Mouse (Mus musculus) spleen, embryonic (tissue): ENCODE measurements around the gene Rnf34.

Experiments
- CTCF ChIA-PET: fragments of 350-600 bp; sonication (Branson Sonifier 250); formaldehyde crosslinking; loops from one replicate; lab custom pipeline; 2022; lab: Charles Lee

Rnf34 gene

DNA sequence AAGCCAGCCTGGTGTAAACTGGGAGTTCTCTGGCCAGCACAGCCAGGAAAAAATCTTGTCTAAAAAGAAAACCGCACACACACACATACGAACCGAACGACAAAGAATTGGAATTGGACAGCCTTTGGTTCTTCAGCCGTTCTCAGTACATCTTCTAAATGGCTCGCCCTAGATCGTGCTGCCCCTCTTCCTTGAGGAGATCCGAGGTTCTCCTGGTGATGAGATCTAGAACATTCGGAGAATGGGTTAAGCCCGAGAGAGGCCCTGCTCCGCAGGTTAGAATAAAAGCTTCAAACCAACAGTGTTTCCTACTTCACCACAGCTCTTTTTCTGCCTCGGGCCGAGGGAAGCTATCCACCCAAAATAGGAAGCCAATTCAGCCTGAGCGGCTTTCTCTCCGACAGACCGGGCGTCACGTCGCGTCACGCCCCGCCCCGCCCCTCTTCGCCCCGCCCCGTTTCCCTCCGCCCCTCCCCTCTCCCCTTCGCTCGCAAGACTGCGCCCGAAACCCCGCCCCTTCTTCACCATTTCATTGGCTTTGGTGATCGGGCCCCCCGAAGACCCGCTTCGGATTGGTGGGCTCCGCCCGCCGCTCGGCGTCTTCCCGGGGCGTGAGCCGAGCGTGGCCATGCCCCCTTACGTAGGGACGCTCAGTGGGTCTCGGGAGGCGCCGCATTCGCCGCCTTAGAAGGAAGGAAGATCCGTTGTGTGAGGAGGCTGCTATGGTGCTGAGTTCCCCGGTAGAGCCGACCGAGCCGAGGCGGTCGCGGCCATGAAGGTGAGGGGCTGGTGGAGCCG, at the start of gene Rnf34:
Rnf34 (plus strand) TSS at position 528 of the 798 bp plus-strand sequence.
- CTCF ChIA-PET, result no interaction called here

DNA sequence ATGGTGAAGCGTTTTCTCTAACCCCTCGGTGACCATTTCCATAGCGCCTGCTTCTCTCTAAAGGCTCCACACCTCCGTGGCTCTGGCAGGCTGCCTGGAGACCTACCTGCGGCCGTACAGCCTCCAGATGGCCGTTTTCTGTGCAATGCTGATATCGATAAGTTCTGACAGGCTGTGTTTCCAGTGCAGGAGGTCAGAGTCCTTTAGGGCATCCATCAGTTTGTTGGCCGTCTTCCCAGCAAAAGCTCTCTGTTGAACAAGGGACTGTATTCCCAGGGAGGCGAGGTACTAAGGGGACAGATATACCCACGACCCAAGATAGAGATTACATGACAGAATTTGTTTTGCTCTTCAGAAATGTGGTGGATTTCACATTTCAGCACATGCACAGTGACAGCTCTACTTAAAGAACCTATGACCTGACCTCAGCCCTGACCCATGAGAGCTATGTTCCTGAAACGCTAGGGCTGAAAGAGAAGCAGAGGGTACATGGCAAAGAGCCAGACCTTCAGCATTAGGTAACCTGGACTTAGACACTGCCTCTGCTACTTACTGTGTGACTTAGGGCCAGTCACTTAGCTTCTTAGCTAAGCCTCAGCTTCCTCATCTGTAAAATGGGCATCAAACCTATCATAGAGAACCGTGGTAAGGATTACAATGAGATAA, 49.4 kb upstream of the Rnf34 start:
- CTCF ChIA-PET, result no interaction called here

DNA sequence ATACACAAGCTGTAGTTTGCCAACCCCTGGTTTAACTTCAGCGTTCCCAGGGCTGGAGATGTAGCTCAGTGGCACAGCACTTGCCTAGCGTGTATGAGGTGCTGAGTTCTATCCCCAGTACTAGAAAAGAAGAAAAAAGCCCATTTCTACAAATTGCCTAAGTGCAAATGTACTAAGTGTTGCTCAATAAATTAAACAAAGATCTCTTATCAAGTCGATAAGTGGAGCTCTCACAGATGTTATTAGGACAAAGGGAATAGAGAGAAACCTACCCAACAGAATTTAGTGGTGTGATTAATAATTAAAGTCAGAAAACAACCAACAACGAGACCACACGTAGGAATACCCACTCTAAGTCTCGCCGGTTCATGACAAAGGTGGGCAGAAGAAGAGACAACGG, 48.2 kb upstream of the Rnf34 start:
- CTCF ChIA-PET, result interaction anchor here (0.6 to 0.7 kb wide), 2 partner anchors 257 to 367 kb away, joined by 3 read pairs; no protein-coding TSS in a partner anchor

DNA sequence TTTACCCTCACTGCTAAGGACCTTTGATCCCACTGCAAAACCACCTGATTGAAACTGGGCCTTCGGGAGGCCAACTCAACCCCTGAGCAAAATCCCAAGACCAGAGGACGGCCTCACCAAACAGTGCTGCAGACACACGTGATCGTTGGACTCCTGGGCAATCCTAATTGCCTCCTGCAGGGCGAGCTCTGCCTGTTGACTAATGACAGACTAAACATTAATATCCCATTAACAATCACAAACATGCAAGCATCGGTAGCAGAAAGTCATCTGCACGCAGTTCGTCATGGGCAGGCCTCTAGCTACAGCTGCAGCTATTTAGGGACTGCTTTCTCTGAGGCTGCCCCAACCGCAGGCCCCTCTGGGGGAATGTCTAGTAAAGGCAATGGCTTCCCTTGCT, 47.1 kb upstream of the Rnf34 start:
- CTCF ChIA-PET, result no interaction called here

DNA sequence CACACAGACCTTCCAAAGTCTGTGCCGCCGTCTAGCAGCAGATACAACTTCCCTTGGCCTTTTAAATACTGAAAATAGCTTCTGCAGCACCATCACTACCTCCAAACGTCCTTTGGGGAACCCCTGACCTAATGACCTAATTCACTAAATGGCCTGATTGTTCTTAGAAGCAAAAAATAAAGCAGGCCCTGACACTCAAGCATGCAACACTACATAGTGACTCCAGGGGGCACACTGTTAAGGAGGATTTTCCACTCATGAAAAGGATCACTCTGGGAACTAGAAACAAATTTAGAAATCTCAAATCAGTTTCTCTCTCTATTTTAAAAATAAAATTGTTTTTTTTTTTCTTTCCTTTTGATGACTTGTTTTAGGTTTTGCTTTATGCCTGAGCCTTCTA, 44.3 kb upstream of the Rnf34 start:
- CTCF ChIA-PET, result interaction anchor here (0.7 kb wide), 1 partner anchor 41 kb away, joined by 6 read pairs; no protein-coding TSS in a partner anchor

DNA sequence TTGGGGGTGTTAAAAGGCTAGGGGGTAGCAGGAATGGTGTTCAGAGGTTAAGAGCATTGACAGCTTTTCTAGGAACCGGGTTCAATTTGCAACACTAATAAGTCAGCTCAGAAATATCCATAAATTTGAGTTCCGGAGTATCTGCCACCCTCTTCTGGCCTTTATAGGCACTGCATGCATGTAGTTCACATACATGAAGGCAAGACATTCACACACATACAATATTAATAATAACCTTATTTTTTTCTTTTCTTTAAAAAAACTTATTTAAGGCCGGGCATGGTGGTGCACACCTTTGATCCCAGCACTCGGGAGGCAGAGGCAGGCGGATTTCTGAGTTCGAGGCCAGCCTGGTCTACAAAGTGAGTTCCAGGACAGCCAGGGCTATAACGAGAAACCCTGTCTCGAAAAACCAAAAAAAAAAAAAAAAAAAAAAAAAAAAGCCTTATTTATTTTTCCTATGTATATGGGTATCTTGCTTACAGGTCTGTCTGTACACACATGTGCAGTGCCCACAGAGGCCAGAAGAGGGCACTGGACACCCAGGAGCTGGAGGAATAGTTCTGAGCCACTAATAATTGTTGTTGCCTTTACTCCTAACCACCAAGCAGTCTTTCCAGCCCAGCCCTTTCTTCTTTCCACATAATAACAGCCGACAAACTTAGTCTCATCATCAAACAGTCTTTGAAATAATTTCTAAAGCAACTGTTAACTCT, 38.3 kb upstream of the Rnf34 start:
- CTCF ChIA-PET, result interaction anchor here (0.6 to 0.8 kb wide), 3 partner anchors 8 to 69 kb away, joined by 3 to 8 read pairs (median 4); no protein-coding TSS in a partner anchor

DNA sequence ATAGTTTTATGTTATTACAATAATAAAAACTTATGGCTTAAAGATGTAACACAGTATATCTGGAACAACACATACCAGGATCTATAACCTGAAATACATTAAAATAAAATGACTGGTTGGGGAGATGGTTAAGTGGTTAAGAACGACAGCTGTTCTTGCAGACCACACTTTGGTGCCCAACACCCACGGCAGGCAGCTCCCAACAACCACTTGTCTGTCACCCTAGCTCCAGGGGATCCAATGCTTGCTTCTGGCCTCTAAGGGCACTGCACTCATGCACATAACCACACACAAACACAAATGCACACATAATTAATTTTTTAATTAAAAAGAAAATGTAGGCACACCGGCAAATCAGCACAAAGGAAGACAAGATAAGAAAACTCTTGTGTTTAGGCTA, 37.1 kb upstream of the Rnf34 start:
- CTCF ChIA-PET, result no interaction called here

DNA sequence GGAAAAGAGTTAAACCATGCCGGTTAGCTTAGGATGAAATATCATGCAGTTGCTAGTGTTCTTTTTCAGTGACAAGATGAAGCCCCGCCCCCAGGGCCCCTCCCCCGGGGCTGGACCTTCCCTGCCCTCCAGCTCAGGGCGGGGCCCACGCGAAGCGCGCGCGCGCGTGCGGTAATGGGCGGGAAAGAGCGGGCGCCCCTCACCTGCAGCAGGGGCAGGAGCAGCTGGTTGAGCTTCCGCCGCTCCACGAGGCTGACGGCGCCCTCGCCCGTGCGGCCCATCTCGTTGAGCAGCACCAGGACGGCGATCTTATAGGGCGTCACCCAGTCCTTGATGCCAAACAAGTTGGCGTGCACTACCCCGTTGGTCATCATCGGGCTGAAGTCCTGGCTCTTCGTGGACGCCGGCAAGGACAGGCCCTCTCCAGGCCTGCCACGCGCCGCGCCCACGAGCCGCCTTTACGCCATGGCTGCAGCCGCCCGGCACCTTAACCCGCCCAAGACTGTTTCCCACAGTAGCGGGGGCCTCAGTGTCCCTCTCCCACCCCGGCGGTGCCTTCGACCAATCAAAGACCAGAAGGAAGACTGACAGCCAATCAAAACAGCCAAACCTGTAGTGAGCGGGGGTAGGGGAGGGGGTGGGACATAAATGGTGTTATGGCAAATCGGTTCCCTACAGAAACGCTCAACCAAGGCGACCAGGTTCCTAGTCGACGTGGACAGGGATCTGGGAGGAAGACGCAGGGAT, 28.9 kb upstream of the Rnf34 start, which contains the start of gene Anapc5:
Anapc5 (minus strand) TSS at position 563 of the 747 bp plus-strand sequence.
- CTCF ChIA-PET, result interaction anchor here (0.7 to 0.9 kb wide), 2 partner anchors 96 to 240 kb away, joined by 5 to 6 read pairs; no protein-coding TSS in a partner anchor

DNA sequence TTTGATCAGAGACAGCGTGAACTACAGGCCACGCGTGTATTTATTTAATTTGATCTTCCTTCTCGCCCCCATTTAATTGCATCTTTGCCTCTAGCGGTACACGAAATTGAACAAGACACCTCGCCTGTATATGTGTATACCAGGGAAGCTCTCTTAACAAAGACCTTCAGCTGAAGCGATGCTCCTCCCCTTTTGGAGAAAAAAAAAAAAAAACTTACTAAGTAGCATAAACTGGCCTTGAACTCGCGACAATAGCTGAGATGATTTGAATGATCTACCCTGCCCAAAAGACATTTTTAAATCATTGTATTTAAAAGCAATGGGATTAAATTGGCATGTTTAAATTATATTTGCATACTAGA, 28.3 kb upstream of the Rnf34 start:
- CTCF ChIA-PET, result interaction anchor here (0.7 to 0.9 kb wide), 2 partner anchors 97 to 239 kb away, joined by 5 to 6 read pairs; no protein-coding TSS in a partner anchor

DNA sequence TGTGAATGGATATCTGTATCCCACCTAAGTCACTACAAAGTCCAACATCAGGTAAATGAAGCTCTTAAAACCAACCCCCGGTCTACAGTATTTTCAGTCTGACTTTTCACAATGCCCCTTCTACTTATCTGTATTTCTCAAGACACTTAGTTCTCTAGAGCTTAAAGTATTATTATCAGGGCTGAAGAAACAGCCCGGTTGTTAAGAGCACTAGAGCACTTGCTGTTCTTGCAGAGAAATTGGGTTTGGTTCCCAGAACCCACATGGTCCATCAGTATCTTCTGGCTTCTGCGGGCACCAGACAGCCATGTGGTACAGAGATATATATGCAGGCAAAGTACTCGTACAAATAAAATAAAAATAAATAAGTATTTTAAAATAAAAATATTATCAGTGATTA, 27.4 kb upstream of the Rnf34 start:
- CTCF ChIA-PET, result no interaction called here

DNA sequence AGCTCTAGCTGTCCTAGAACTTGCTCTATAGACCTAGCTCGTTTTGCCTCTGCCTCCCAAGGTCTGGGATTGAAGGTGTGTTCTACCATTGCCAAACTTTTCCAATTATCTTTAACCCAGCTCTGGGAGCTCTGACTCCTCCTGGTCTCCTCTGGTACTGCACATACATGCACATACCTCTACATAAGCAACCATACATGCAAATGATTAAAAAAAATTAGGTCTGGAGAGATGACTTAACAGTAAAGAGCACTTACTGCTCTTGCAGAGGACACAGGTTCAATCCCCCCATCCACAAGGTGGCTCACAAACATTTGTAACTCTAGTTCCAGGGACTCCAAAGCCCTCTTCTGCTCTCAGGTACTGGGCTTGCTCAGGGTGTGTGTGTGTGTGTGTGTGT, 25.9 kb upstream of the Rnf34 start:
- CTCF ChIA-PET, result no interaction called here

DNA sequence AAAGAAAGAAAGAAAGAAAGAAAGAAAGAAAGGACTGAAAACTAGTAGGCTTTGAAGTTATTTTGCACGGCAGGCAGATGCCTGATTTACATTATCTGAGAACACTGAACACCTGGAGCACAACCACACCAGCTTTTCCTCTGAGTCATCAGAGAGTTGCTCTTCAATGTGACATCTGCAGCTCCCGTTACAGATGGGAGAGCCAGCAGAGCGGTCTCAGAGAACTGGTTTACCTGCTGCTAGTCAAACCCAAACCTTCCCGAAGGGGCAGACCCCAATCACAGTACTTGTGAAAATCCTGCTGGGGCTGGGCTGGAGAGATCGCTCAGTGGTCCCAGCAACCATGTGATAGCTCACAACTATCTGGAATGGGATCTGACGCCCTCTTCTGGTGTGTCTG, 25.4 kb upstream of the Rnf34 start:
- CTCF ChIA-PET, result interaction anchor here (0.7 kb wide), 1 partner anchor 15 kb away, joined by 6 read pairs; no protein-coding TSS in a partner anchor

DNA sequence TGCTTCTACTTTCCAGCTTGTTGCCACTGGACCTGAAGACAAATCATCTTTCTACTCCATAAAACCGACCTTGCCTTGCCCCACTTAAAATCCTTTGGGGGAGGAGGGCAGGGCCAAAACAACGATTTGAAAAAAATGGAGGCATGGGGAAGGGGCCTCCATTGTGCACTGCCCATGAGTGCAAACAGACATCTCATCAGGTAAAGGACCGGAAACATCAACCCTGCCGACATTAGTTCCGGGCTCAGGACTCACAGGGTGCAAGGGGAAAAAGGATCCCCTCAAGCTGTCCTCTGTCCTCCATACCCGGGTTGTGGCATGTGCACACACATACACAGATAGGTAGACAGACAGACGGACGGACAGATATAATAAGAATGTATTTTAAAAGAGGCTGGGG, 24.7 kb upstream of the Rnf34 start:
- CTCF ChIA-PET, result interaction anchor here (0.7 kb wide), 1 partner anchor 14 kb away, joined by 6 read pairs; no protein-coding TSS in a partner anchor

DNA sequence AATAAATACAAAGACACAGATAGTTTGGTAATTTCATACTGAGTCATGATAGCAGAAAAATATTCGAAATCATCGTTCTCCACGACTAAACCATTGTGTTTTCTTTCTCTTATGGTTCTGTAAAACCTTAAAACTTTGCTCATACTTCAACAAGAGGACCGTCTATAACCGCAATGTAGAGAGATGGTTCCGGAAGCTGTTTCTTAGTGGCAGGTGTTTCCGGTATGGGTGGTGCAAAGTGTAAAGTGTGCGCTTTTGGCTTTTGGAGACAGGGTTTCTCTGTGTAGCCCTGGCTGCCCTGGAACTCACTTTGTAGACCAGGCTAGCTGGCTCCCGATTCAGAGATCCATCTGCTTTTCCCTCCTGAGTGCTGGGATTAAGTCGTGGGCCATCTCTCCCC, 17.3 kb upstream of the Rnf34 start:
- CTCF ChIA-PET, result no interaction called here

DNA sequence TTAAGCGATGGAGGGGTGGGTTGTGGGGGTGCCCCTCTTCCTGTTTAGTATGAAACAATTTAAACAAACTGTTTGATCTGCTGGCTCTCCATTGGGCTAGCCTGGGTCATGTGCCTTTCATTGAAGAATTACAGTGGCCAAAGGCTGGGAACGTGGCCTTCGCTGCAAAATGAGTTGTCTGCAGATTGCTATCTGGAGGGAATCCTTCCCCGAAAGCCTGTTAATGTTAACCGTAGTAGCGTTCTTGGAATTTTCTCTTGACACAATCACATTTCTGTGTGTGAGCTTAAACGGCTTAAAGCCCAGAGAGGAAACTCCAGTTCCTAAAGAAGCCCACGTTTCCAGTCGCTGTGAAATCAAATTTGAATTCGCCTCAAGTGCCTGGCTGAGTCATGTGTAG, 16.9 kb upstream of the Rnf34 start:
- CTCF ChIA-PET, result no interaction called here

DNA sequence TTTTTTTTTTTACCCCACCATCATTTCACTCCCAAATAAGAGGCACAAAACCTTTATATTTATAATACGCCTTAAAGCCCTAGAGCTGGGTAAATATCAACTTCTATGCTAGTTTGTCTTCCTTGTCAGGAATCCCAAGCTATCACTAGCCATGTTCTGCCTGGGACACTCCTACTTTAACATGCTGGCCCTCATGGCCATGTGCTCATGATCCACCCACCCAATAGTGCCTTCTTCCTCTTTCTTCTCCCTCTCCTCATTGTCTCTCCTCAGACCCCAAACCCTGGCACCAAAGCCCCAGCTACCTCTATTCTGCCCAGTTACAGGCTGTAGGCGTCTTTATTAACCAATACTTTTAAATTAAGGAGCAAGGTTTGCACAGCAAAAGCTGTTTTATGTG, 8.7 kb upstream of the Rnf34 start:
- CTCF ChIA-PET, result no interaction called here

DNA sequence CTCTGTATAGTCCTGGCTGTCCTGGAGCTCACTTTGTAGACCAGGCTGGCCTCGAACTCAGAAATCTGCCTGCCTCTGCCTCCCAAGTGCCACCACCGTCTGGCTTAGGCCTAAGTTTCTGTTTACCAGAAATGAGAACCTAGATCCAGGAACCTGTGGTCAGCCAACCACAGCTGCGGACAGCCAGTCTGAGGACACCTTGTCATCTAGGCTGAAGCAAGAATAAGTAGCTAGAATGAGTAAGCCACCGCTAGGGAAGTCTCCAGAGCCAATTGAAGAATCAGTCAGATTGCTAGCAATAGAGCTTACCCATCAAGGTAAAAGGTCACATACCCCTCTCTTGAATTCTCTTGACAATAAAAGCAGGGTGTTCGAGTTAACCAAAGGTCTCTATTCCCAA, 6.0 kb upstream of the Rnf34 start:
- CTCF ChIA-PET, result no interaction called here

DNA sequence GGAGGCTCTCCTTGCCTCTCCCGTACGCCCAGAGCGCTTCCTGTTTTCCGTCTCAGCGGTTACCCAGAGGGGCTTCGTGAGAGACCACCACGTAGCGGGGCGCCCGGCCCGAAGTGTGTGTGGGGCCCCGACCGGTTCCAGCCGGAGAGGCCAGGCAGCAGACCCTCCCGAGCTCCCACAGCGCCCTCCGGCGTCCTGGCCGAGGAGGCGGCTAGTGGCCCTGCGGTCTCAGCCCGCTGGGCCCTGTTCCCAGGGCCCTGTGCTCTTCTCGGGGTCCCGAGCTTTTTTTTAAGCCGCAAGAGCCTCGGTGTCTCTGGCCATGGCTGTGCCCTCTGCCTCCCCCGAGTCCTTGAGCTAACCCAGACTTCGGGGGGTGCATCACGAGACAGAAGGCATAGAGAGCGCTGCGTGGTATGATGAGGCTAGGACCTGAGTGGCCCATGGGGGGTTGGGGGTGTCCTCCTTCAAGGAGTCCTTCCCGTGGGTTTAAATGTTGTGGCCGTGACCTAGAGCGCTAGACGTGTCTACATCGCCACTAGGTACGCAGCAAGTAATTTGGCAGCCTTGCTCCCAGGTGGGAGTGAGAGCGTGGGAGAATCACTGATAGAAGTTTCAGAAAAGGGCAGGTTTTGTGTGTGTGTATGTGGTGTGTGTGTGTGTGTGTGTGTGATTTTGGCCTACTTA, 613 bp downstream of the Rnf34 start:
- CTCF ChIA-PET, result no interaction called here

DNA sequence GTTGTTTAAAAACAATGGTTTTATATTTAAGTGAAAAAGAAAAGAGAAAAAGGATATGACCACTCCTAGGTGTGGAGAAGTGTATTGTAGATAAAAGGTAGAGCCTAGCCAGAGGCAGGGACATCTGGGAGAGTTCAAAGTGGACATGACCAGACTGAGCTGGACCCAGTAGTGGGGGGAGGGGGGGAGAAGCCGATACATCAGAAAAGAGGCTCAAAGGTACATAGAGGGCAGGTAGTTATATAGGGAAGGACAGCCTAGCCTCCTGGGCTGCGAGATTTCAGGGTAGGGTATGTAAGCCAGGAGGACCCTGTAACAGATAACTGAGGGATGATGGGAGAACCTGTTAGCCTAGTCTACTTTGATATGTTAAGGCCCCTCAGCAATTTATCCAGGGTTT, 2.8 kb downstream of the Rnf34 start:
- CTCF ChIA-PET, result interaction anchor here (0.5 to 0.7 kb wide), 4 partner anchors 15 to 812 kb away, joined by 3 to 6 read pairs (median 4); no protein-coding TSS in a partner anchor

DNA sequence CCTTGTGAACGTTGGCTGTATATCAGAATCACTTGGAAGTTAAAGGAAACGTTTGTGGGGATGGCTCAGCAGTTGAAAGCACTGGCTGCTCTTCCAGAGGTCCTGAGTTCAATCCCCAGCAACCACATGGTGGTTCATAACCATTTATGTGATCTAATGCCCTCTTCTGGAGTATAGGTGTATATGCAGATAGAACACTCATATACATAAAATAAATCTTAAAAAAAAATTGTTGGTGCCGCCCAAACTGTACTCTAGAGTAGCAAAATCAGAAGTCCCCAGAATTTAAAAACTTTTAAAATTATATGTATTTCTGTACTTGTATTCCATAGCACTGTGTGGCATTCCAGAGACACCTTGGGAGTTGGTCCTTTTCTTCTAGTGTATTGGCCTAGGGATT, 6.0 kb downstream of the Rnf34 start:
- CTCF ChIA-PET, result interaction anchor here (0.7 kb wide), 1 partner anchor 131 kb away, joined by 17 read pairs; no protein-coding TSS in a partner anchor
